Mouse (Mus musculus) cerebellum, adult 2 months (tissue): ENCODE results near the gene Svs2. TPM values are rescaled to one million over a fixed set of nuclear protein-coding genes. Genes with fewer than 3 reads are reported as not detected.
"Not testable (repeated sequence)": the region's sequence is repeated elsewhere in the genome, so short reads cannot be mapped to it uniquely, and the experiment has no call there.

Source experiments
- DNase-seq, 2 experiments: peaks; one replicate each; pipeline ENCODE4 v3.0.0; 2021
- H3K27ac ChIP-seq: fragments of 200-500 bp; 2 replicates; pipeline ENCODE4 v1.5.1; 2012; ENCODE audit warnings: low read length, control low read depth, inconsistent platforms; ENCODE audit not compliant: insufficient read depth
- H3K27me3 ChIP-seq: fragments of 200-500 bp; 2 replicates; pipeline ENCODE4 v1.6.1; 2012; ENCODE audit warnings: inconsistent platforms, mild to moderate bottlenecking, low read length, moderate library complexity; ENCODE audit not compliant: control insufficient read depth, insufficient read depth
- H3K4me1 ChIP-seq: fragments of 200-500 bp; 2 replicates; pipeline ENCODE4 v1.6.1; 2011; ENCODE audit warnings: low read length; ENCODE audit not compliant: control insufficient read depth, insufficient read depth
- H3K4me3 ChIP-seq: fragments of 200-500 bp; replicated peaks from 2 replicates; pipeline ENCODE3; 2011; ENCODE audit warnings: mild to moderate bottlenecking, low read depth, low read length, control low read depth; ENCODE audit not compliant: insufficient read depth
- CTCF ChIP-seq: fragments of 200-500 bp; IDR thresholded peaks from 2 replicates; pipeline ENCODE4 v1.5.1; 2011; ENCODE audit warnings: low read depth, mild to moderate bottlenecking, control low read depth, low read length, moderate library complexity, borderline replicate concordance; ENCODE audit not compliant: insufficient read depth
- POLR2A ChIP-seq: fragments of 200-500 bp; IDR thresholded peaks from 2 replicates; pipeline ENCODE4 v1.6.1; 2011; ENCODE audit warnings: low read length, control low read depth, borderline replicate concordance; ENCODE audit not compliant: insufficient read depth
- WGBS: fragments of 180-500 bp; shearing (Covaris S2); methylation state at CpG from one replicate; pipeline ENCODE4 v1.1.7; 2018; 5-methylcytosine and 5-hydroxymethylcytosine counted together
- polyA plus RNA-seq: library from polyadenylated mRNA; depleted of rRNA; stranded (reverse); fragments of >200 nt; gene quantifications from 2 replicates; pipeline ENCODE4 v1.2.3, GENCODE M21; 2012

Gene Svs2
- polyA plus RNA-seq, 1 experiment = not detected

- no peak for DNase-seq
- WGBS = 80% methylated on average over 4 of the region's 4 CpGs
- no peak overlapping the region for H3K27ac ChIP-seq
- H3K4me1 ChIP-seq = peaks cover 3% of the 10 kb centered on the region
- TF ChIP-seq CTCF (no peak), POLR2A (no peak)
- H3K27me3 ChIP-seq = no peaks in the 10 kb centered on the region
- no peak overlapping the region for H3K4me3 ChIP-seq
Measured at GRCm38 (mm10) chr2:164210892-164211291, 27.4 kb downstream of the Svs2 start.

GRCm38 (mm10) chr2:164206676-164207075 is 31.6 kb downstream of the Svs2 start:
- no peak overlapping the region for H3K27ac ChIP-seq

GRCm38 (mm10) chr2:164206011-164206410 is 32.3 kb downstream of the Svs2 start:
- not testable (repeated sequence) for H3K4me3 ChIP-seq, H3K4me1 ChIP-seq, H3K27ac ChIP-seq, DNase-seq, H3K27me3 ChIP-seq
- 88% methylated on average over 10 of the region's 10 CpGs for WGBS

More at GRCm38 (mm10) chr2:164206676-164207075, 31.6 kb downstream of the Svs2 start:
- 15% methylated on average over 4 of the region's 4 CpGs for WGBS
- TF ChIP-seq CTCF (no peak), POLR2A (no peak)
- peak; percentile 74 to 93 for DNase-seq
- Histone ChIP-seq H3K4me1 (peaks cover 3% of the 10 kb centered on the region), H3K4me3 (no peak overlapping the region), H3K27me3 (no peaks in the 10 kb centered on the region)

- H3K4me1 ChIP-seq = no peaks in the 10 kb centered on the region
- no peak within 1 kb of the TSS for H3K4me3 ChIP-seq
- no peak within 1 kb of the TSS for H3K27ac ChIP-seq
- no peak for TF ChIP-seq POLR2A
- TF ChIP-seq CTCF = no peak
- no peak for DNase-seq
- 79% methylated on average over 20 of the region's 20 CpGs for WGBS
- H3K27me3 ChIP-seq = no peaks in the 10 kb centered on the region
Measured at GRCm38 (mm10) chr2:164199626-164200327, 38.5 kb downstream of the Svs2 start, which contains the start of gene Wfdc15a. Gene Wfdc15a (minus strand): TSS chr2:164200130.

GRCm38 (mm10) chr2:164196700-164196990 is 41.6 kb downstream of the Svs2 start:
- H3K4me3 ChIP-seq = no peak overlapping the region
- no peak for DNase-seq
- WGBS = 71% methylated on average over 5 of the region's 5 CpGs
- TF ChIP-seq POLR2A = no peak
- TF ChIP-seq CTCF = no peak
- H3K27me3 ChIP-seq = no peaks in the 10 kb centered on the region
- H3K27ac ChIP-seq = no peak overlapping the region
- no peaks in the 10 kb centered on the region for H3K4me1 ChIP-seq

- Histone ChIP-seq H3K27ac (no peak overlapping the region), H3K4me1 (no peaks in the 10 kb centered on the region), H3K27me3 (no peaks in the 10 kb centered on the region), H3K4me3 (no peak overlapping the region)
- DNase-seq = no peak
- TF ChIP-seq POLR2A (no peak), CTCF (no peak)
- 92% methylated on average over 5 of the region's 5 CpGs for WGBS
Measured at GRCm38 (mm10) chr2:164195971-164196699, 42.1 kb downstream of the Svs2 start.

- no peak for TF ChIP-seq POLR2A
- TF ChIP-seq CTCF = no peak
- Histone ChIP-seq H3K4me1 (no peaks in the 10 kb centered on the region), H3K4me3 (no peak overlapping the region), H3K27me3 (no peaks in the 10 kb centered on the region), H3K27ac (no peak overlapping the region)
- WGBS = 71% methylated on average over 5 of the region's 5 CpGs
- no peak for DNase-seq
Measured at GRCm38 (mm10) chr2:164194959-164195630, 43.2 kb downstream of the Svs2 start.

- Histone ChIP-seq H3K4me1 (no peaks in the 10 kb centered on the region), H3K27me3 (no peaks in the 10 kb centered on the region), H3K4me3 (no peak overlapping the region), H3K27ac (no peak overlapping the region)
- no peak for TF ChIP-seq POLR2A
- no peak for TF ChIP-seq CTCF
- no peak for DNase-seq
Measured at GRCm38 (mm10) chr2:164192279-164192678, 46.0 kb downstream of the Svs2 start.
